In genomic region chr3:89082287-89082686, GRCm38 (mm10) we compare ENCODE assay signal across 13 mouse cellular contexts. TPM values are rescaled to one million over a fixed set of nuclear protein-coding genes. Genes with fewer than 3 reads are reported as not detected.
"Had no signal": no experiment of that assay in that cellular context is flagged by ENCODE, and none has a peak within 500 bp of the region (broad histone marks: within the 10 kb centered on the region; RNA-seq: fewer than 3 reads in every experiment).

No protein-coding gene starts in this region.

RNA-seq across cellular contexts. Expression of gene Gm43738, which starts 18.6 kb away (rescaled TPM):
- total RNA-seq: neutrophil, adult 5-6 weeks had no signal
- polyA plus RNA-seq: neural tube, embryonic 13.5 days; neural tube, embryonic 14.5 days; neural tube, embryonic 15.5 days; small intestine, adult 2 months; spleen, adult 2 months; stomach, embryonic 14.5 days; stomach, embryonic 15.5 days; stomach, embryonic 16.5 days; testis, adult 2 months; thymus, adult 2 months; thymus, postnatal 0 days; urinary bladder, adult 2 months had no signal

RNA-seq across cellular contexts. Expression of gene Pklr, which starts 53.7 kb away (rescaled TPM):
- total RNA-seq: neutrophil, adult 5-6 weeks had no signal
- polyA plus RNA-seq: testis, adult 2 months; thymus, postnatal 0 days; urinary bladder, adult 2 months had no signal
